10 mouse cellular contexts compared by ENCODE assay signal in the genomic region with DNA sequence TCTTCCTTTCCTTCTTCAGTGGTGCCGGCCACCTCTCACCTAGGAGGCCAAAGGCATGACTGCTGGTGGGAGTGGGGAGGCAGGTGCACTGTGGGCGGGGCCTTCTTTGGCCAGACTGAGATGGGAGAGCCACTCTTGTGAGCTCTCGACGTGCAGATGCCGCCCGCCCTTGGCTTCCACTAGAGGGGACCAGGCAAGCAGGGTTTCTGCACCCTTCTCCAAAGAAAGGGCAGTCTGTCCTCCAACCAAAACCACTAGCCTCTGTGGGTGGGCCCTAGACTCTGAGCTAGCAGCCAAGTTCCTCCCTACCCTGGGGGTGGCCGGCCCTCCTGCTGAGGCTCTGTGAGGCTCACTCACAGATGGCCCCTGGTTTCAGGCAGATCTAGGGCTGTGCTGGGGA. TPM values are rescaled to one million over a fixed set of nuclear protein-coding genes. Genes with fewer than 3 reads are reported as not detected.
DNase-seq lines count a peak whose midpoint lies in the region; ATAC-seq and TF ChIP-seq lines count a peak whose summit lies in the region.
"Had no signal": no experiment of that assay in that cellular context is flagged by ENCODE, and none has a peak within 500 bp of the region (broad histone marks: within the 10 kb centered on the region; RNA-seq: fewer than 3 reads in every experiment).

No protein-coding gene starts in this region.

- intact Hi-C loops in left cerebral cortex, postnatal 4 days (cut with DNase I): no loop called here

- 60% methylated on average over 7 of the region's 7 CpGs for WGBS in limb, embryonic 15.5 days
- 74% methylated on average over 7 of the region's 7 CpGs for WGBS in midbrain, postnatal 0 days

- H3K36me3 ChIP-seq in limb, embryonic 15.5 days: peaks cover 82% of the 10 kb centered on the region
- H3K36me3 ChIP-seq in midbrain, postnatal 0 days (ENCODE audit: insufficient read depth, low read length): peaks cover 38% of the 10 kb centered on the region

- peak; percentile 45 to 59 for DNase-seq in cerebellum, postnatal 10 days
- DNase-seq in cerebellum, adult 8-10 months: no peak
- DNase-seq in left cerebral cortex, postnatal 4 days: peak; percentile 56
- no peak for DNase-seq in left cerebral cortex, adult 8-10 months (ENCODE audit: low spot score in 2 of 2)
- peak; percentile 32 for DNase-seq in midbrain, postnatal 0 days (ENCODE audit: low spot score)
- no peak for DNase-seq in natural killer cell, adult 2 months (ENCODE audit: low spot score in 2 of 2)
- no peak for DNase-seq in spleen, postnatal 10 days (ENCODE audit: low spot score in 2 of 2)
- DNase-seq: liver had no signal

- no peak overlapping the region for H3K4me2 ChIP-seq in limb, embryonic 15.5 days
- no peak overlapping the region for H3K4me2 ChIP-seq in midbrain, postnatal 0 days (ENCODE audit: low read depth, low read length, poor library complexity, severe bottlenecking)
- H3K4me2 ChIP-seq: neural tube, embryonic 12.5 days had no signal

- H3K27me3 ChIP-seq in limb, embryonic 15.5 days: no peaks in the 10 kb centered on the region
- no peaks in the 10 kb centered on the region for H3K27me3 ChIP-seq in midbrain, postnatal 0 days (ENCODE audit: insufficient read depth, low read length)
- H3K27me3 ChIP-seq: neural tube, embryonic 12.5 days had no signal

- H3K9me3 ChIP-seq in limb, embryonic 15.5 days: 0 out of 2 replicates have a peak, but pooled peaks cover 3% of the 10 kb centered on the region
- H3K9me3 ChIP-seq in midbrain, postnatal 0 days (ENCODE audit: low read length): no peaks in the 10 kb centered on the region
- H3K9me3 ChIP-seq: neural tube, embryonic 12.5 days had no signal

- H3K4me3 ChIP-seq in limb, embryonic 15.5 days: no peak overlapping the region
- no peak overlapping the region for H3K4me3 ChIP-seq in midbrain, postnatal 0 days (ENCODE audit: low read depth, low read length)
- H3K4me3 ChIP-seq: neural tube, embryonic 12.5 days had no signal

- TF ChIP-seq CTCF in midbrain, postnatal 0 days (IDR thresholded peaks at IDR 0.05): no peak

- H3K4me1 ChIP-seq in limb, embryonic 15.5 days: peaks cover 20% of the 10 kb centered on the region
- no peaks in the 10 kb centered on the region for H3K4me1 ChIP-seq in midbrain, postnatal 0 days (ENCODE audit: insufficient read depth, low read length)
- H3K4me1 ChIP-seq: neural tube, embryonic 12.5 days had no signal

- ATAC-seq in limb, embryonic 15.5 days (ENCODE audit: insufficient number of reproducible peaks, low FRiP score, low TSS enrichment, low read depth): 0 out of 2 replicates have a peak, but pooled peaks have one; percentile 45
- ATAC-seq in midbrain, postnatal 0 days (ENCODE audit: low FRiP score): peak; percentile 31

- peak overlapping the region; percentile 67 for H3K27ac ChIP-seq in limb, embryonic 15.5 days
- H3K27ac ChIP-seq in midbrain, postnatal 0 days (ENCODE audit: low read depth, low read length): peak overlapping the region; percentile 63
- H3K27ac ChIP-seq: neural tube, embryonic 12.5 days had no signal

- H3K9ac ChIP-seq in limb, embryonic 15.5 days: no peak overlapping the region
- no peak overlapping the region for H3K9ac ChIP-seq in midbrain, postnatal 0 days (replicated peaks; ENCODE audit: low read length, poor library complexity, severe bottlenecking)
- H3K9ac ChIP-seq: neural tube, embryonic 12.5 days had no signal

RNA-seq across cellular contexts. Expression of a gene that starts 25.7 kb away (rescaled TPM):
- under 1 TPM in 1 of 2 experiments, not detected in 1; 0.40 TPM for total RNA-seq in left cerebral cortex, postnatal 4 days (2021)
- total RNA-seq in left cerebral cortex, adult 8-10 months (2022): under 1 TPM; 0.24 to 0.30 (median 0.29) TPM
- polyA plus RNA-seq in limb, embryonic 15.5 days (2015; fragmentation: Nextera tagmentation; extraction: Ambion mirVana): 0.14 and 0.36 TPM in 2 replicates
- 0.27 and 4.4 TPM in 2 replicates for total RNA-seq in midbrain, postnatal 0 days (2014; rRNA removed)
- polyA plus RNA-seq in midbrain, postnatal 0 days (2015; fragmentation: Nextera tagmentation; extraction: Ambion mirVana): 0.25 and 1.4 TPM in 2 replicates

RNA-seq across cellular contexts. Expression of a gene that starts 25.7 kb away (rescaled TPM):
- total RNA-seq in left cerebral cortex, postnatal 4 days (2021): 10 to 100 TPM; 54.5 to 56.8 TPM
- 10 to 100 TPM; 48.3 to 62.8 (median 49.9) TPM for total RNA-seq in left cerebral cortex, adult 8-10 months (2022)
- polyA plus RNA-seq in limb, embryonic 15.5 days (2015; fragmentation: Nextera tagmentation; extraction: Ambion mirVana): 46.9 and 51.9 TPM in 2 replicates
- 58.7 and 64.3 TPM in 2 replicates for total RNA-seq in midbrain, postnatal 0 days (2014; rRNA removed)
- polyA plus RNA-seq in midbrain, postnatal 0 days (2015; fragmentation: Nextera tagmentation; extraction: Ambion mirVana): 13.5 and 16.2 TPM in 2 replicates

RNA-seq across cellular contexts. Expression of a gene that starts 33.9 kb away (rescaled TPM):
- total RNA-seq in left cerebral cortex, postnatal 4 days (2021): 10 to 100 TPM; 30.4 to 31.4 TPM
- 10 to 100 TPM; 25.8 to 31.5 (median 27.5) TPM for total RNA-seq in left cerebral cortex, adult 8-10 months (2022)
- polyA plus RNA-seq in limb, embryonic 15.5 days (2015; fragmentation: Nextera tagmentation; extraction: Ambion mirVana): 22.5 and 25.4 TPM in 2 replicates
- total RNA-seq in midbrain, postnatal 0 days (2014; rRNA removed): 23.6 and 26.6 TPM in 2 replicates
- 16.9 and 17.7 TPM in 2 replicates for polyA plus RNA-seq in midbrain, postnatal 0 days (2015; fragmentation: Nextera tagmentation; extraction: Ambion mirVana)

RNA-seq across cellular contexts. Expression of a gene that starts 35.7 kb away (rescaled TPM):
- total RNA-seq in left cerebral cortex, postnatal 4 days (2021): 10 to 100 TPM; 36.6 to 41.4 TPM
- total RNA-seq in left cerebral cortex, adult 8-10 months (2022): 10 to 100 TPM; 37.3 to 59.5 (median 44.3) TPM
- polyA plus RNA-seq in limb, embryonic 15.5 days (2015; fragmentation: Nextera tagmentation; extraction: Ambion mirVana): 95.8 and 104 TPM in 2 replicates
- 51.4 and 54.5 TPM in 2 replicates for total RNA-seq in midbrain, postnatal 0 days (2014; rRNA removed)
- polyA plus RNA-seq in midbrain, postnatal 0 days (2015; fragmentation: Nextera tagmentation; extraction: Ambion mirVana): 42.2 and 51.1 TPM in 2 replicates

RNA-seq across cellular contexts. Expression of a gene that starts 53.5 kb away (rescaled TPM):
- total RNA-seq in left cerebral cortex, postnatal 4 days (2021): 10 to 100 TPM; 36.7 to 37.2 TPM
- 10 to 100 TPM; 44.2 to 69.2 (median 54.3) TPM for total RNA-seq in left cerebral cortex, adult 8-10 months (2022)
- 4.0 and 5.8 TPM in 2 replicates for polyA plus RNA-seq in limb, embryonic 15.5 days (2015; fragmentation: Nextera tagmentation; extraction: Ambion mirVana)
- 22.0 and 33.2 TPM in 2 replicates for total RNA-seq in midbrain, postnatal 0 days (2014; rRNA removed)
- polyA plus RNA-seq in midbrain, postnatal 0 days (2015; fragmentation: Nextera tagmentation; extraction: Ambion mirVana): 3.2 and 4.2 TPM in 2 replicates

Comparison
In these comparisons a context has a peak if more than half of its experiments do, and no peak if none do; other contexts are left out.
1. DNase-seq: peak in cerebellum, postnatal 10 days (2 of 2), left cerebral cortex, postnatal 4 days (single experiment) and midbrain, postnatal 0 days (single experiment); none in cerebellum, adult 8-10 months (single experiment), left cerebral cortex, adult 8-10 months (0 of 2), natural killer cell, adult 2 months (0 of 2) and spleen, postnatal 10 days (0 of 2).